Mouse (Mus musculus) C2C12 (cell line): ENCODE data around the gene Snta1.

Source experiments
- CTCF ChIP-seq: IDR thresholded peaks from one replicate; pipeline ENCODE4 v1.5.1; 2011; ENCODE audit not compliant: control insufficient read depth, insufficient read depth, insufficient read length
- MYOG ChIP-seq: IDR thresholded peaks from one replicate; pipeline ENCODE4 v1.6.1; 2011; ENCODE audit not compliant: control insufficient read depth, insufficient read length; ENCODE audit errors: extremely low read depth

- TF ChIP-seq MYOG (no peak), CTCF (no peak)
Measured at GRCm38 (mm10) chr2:154348152-154348551, 59.7 kb downstream of the Snta1 start.
